Mouse (Mus musculus): ENCODE measurements at regions not wholly inside any gene's neighbourhood (a gene's known extent, or its start where the extent isn't known, plus 50 kb on each side); places are given as distances from the start of the nearest gene placed in this dataset.

GRCm38 (mm10) chr11:64727841-64728421 is 250.9 kb upstream of the Elac2 start:
- no peak for TF ChIP-seq GATA1 (IDR thresholded peaks at IDR 0.05; ENCODE audit: low read length)

GRCm38 (mm10) chr11:64738948-64739347 is 239.9 kb upstream of the Elac2 start:
- TF ChIP-seq GATA1 (IDR thresholded peaks at IDR 0.05; ENCODE audit: low read length) = no peak

GRCm38 (mm10) chr11:64743753-64744152 is 235.1 kb upstream of the Elac2 start:
- TF ChIP-seq GATA1 (IDR thresholded peaks at IDR 0.05; ENCODE audit: low read length) = no peak

- TF ChIP-seq GATA1 (IDR thresholded peaks at IDR 0.05; ENCODE audit: low read length) = no peak
These were observed 232.7 kb upstream of the Elac2 start for GRCm38 (mm10) chr11:64746146-64746545.

GRCm38 (mm10) chr11:64749976-64750375 is 228.9 kb upstream of the Elac2 start:
- no peak for TF ChIP-seq GATA1 (IDR thresholded peaks at IDR 0.05; ENCODE audit: low read length)

- no peak for TF ChIP-seq GATA1 (IDR thresholded peaks at IDR 0.05; ENCODE audit: low read length)
These were observed 226.5 kb upstream of the Elac2 start for GRCm38 (mm10) chr11:64752299-64752698.

GRCm38 (mm10) chr11:64752816-64753215 is 226.0 kb upstream of the Elac2 start:
- TF ChIP-seq GATA1 (IDR thresholded peaks at IDR 0.05; ENCODE audit: low read length) = no peak

- no peak for TF ChIP-seq GATA1 (IDR thresholded peaks at IDR 0.05; ENCODE audit: low read length)
These were observed 224.8 kb upstream of the Elac2 start for GRCm38 (mm10) chr11:64754076-64754475.

GRCm38 (mm10) chr11:64755563-64755962 is 223.3 kb upstream of the Elac2 start:
- no peak for TF ChIP-seq GATA1 (IDR thresholded peaks at IDR 0.05; ENCODE audit: low read length)

GRCm38 (mm10) chr11:64760626-64761025 is 218.2 kb upstream of the Elac2 start:
- TF ChIP-seq GATA1 (IDR thresholded peaks at IDR 0.05; ENCODE audit: low read length) = no peak

- no peak for TF ChIP-seq GATA1 (IDR thresholded peaks at IDR 0.05; ENCODE audit: low read length)
These were observed 216.1 kb upstream of the Elac2 start for GRCm38 (mm10) chr11:64762755-64763154.

GRCm38 (mm10) chr11:64764056-64764455 is 214.8 kb upstream of the Elac2 start:
- TF ChIP-seq GATA1 (IDR thresholded peaks at IDR 0.05; ENCODE audit: low read length) = no peak

GRCm38 (mm10) chr11:64776691-64777090 is 202.1 kb upstream of the Elac2 start:
- TF ChIP-seq GATA1 (IDR thresholded peaks at IDR 0.05; ENCODE audit: low read length) = no peak

- TF ChIP-seq GATA1 (IDR thresholded peaks at IDR 0.05; ENCODE audit: low read length) = no peak
These were observed 178.4 kb upstream of the Elac2 start for GRCm38 (mm10) chr11:64800246-64801121.

GRCm38 (mm10) chr11:64801351-64801750 is 177.5 kb upstream of the Elac2 start:
- TF ChIP-seq GATA1 (IDR thresholded peaks at IDR 0.05; ENCODE audit: low read length) = peak; percentile 91

- no peak for TF ChIP-seq GATA1 (IDR thresholded peaks at IDR 0.05; ENCODE audit: low read length)
These were observed 173.3 kb upstream of the Elac2 start for GRCm38 (mm10) chr11:64805567-64805966.

GRCm38 (mm10) chr11:64812408-64812807 is 166.4 kb upstream of the Elac2 start:
- TF ChIP-seq GATA1 (IDR thresholded peaks at IDR 0.05; ENCODE audit: low read length) = no peak

All from G1E-ER4 (cell line).